Mouse (Mus musculus) thymus, adult 18-20 months (tissue): Measurements from ENCODE around the gene Znrf1.

Source experiments
- DNase-seq, 2 experiments: peaks; one replicate each; pipeline ENCODE4 v3.0.0; 2022; ENCODE audit warnings: mixed read lengths in 2 of 2

Znrf1 gene

DNA sequence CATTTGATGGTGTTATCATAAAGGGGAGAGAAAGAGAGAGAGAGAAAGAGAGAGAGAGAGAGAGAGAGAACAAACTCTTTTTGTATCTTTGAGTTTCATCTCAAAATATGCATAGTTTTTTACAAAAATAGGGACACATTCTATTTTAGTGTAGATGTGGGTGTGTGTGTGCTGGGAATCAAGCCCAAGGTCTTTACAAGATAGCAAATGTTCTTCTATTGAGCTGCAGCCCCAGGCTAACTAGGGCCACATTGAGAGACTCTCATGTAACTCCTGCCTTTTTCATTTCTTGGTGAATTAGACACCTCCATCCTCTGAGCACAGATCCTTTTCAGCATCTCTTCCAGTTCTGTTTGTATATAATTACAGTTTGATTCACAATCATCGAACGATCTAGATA, 105.2 kb downstream of the Znrf1 start:
- no peak for DNase-seq

DNA sequence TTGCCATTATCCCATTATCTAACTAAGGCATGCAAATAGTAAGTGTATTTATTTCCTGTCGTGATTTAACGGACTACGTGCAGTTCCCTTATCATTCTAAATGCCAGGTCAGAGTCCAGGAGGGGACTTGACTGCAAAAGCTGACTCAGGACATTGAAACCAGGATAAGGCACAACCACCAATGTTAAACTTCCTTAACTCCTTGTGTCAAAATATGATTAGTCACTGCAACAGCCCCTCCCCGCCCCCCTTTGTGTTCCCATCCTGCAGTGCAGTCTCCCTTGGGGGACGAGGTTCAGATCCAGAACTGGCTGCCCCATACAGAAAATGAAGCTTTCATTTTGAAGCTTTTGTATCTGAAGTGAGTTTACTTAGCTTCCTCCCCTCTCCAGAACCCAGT, 106.6 kb downstream of the Znrf1 start:
- no peak for DNase-seq

DNA sequence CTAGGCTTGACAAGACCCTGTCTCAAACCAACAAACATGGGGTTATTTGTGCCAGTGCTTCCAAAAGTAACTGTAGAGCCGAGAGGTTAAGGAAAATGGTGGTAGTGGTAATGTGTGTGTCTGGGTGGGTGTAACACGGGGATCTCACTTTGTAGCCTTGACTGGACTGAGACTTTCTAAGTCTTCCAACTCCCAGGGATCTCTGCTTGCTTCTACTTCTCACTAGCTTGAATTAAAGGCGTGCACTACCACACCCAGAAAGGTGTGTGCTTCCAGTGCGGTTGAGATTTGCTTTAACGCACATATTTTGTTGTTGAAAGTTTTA, 107.0 kb downstream of the Znrf1 start:
- no peak for DNase-seq

DNA sequence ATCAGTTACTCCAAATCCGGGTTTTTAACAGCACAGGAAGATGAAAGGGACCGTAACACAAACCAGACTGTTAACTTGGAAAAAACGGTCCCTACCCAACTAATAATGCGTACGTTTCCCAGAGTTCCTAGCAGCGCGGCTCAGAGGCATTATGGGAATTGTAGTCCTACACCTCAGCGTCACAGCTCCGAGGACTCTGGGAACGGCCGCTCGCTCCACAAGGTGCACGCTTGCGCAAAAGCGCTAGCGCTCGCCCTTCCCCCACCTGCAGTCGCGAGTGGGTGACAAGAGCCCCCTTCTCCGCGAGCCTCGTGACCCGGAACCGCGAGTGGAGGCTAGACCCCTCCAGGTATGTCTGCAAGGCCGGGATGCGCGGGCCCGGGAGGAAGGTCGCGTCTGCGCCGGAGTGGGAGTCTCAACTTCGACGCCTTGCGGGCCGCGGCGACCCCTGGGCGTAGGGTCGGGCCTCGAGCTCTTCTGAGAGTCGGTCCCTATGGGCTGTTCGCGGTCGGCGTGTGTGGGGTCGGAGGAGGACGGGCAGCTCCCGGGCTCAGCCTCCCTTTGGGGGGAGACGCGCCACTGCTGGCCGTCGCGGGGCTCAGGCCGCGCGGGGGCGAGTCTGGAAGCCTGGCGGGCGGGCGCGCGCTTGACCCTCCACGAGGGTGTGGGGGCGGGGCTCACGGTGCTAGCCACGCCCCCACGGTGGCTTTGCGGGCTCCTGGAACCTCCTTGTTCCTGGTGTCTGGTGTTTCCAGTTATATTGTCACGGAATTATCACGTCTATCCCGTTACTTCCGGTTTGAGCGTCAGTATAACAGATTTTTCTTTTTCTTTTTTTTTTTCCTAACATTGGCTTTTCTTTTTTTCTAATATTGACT, 107.6 kb downstream of the Znrf1 start, which contains the start of gene Zfp1:
TSS of gene Zfp1 (plus strand) at position 138 of the 878 bp plus-strand sequence.
- peak; percentile 86 to 92 for DNase-seq

DNA sequence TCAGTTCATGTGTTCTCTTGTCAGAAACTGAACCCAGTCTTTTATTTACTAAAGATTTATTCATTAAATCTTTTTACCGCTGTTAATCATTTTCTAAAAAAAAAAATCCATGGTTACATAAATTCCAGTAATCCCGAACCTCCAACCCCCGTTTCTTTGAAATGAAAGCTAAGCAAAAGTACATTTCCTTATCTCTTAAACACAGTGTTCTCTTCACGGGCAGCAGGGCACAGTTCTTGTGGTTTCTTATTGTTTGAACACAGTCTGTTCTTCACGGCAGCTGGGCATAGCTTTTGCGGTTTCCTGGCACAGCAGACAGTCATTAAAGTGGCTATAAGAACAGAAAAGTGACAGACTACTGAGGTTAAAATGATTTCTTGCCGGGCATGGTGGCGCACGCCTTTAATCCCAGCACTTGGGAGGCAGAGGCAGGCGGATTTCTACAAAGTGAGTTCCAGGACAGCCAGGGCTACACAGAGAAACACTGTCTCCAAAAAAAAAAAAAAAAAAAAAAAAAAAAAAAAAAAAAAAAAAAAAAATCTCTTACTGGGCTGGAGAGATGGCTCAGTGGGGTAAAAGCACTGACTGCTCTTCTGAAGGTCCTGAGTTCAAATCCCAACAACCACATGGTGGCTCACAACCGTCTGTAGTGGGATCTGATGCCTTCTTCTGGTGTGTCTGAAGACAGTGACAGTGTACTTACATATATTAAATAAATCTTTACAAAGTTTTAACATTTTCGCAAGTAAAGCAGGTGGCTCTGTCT, 108.6 kb downstream of the Znrf1 start:
- DNase-seq: peak; percentile 27 to 63

DNA sequence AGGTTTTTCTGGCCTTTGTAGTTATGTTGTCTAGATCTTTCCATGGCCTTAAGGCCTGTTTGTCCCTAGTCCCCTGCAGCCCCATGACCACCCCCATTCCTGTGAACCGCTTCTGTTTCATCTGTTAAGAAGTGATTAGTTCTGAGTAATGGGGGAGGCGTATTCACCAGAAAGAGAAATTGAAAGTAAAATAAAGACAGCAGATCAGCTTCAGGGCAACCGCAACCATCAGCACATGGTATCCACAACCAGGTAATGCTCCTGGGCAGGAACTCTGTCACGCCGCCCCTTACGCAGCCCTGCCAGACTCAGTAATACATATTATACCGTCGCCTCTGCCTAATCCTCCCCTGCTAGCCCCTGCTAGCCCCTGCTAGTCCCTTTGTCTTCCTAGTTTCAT, 109.8 kb downstream of the Znrf1 start:
- no peak for DNase-seq

DNA sequence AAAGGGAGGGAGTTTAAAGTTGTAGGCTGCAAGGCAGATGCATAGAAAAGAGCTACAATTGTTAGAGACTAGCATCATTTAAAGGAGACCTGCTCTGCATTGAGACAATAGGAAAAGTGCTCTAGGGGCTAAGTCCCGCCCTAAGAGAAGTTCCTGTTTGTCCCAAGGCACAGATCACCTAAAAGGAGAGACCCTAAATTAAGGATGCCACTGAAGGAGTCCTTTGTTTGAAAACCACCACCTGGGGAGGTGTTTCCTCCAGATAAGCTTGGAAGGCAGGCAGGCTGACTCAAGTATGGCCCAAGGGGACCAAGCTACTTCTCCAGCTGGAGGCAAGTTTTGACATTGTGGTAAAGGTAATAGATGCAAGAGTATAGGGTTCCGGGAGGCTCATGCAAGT, 112.9 kb downstream of the Znrf1 start:
- DNase-seq: no peak

DNA sequence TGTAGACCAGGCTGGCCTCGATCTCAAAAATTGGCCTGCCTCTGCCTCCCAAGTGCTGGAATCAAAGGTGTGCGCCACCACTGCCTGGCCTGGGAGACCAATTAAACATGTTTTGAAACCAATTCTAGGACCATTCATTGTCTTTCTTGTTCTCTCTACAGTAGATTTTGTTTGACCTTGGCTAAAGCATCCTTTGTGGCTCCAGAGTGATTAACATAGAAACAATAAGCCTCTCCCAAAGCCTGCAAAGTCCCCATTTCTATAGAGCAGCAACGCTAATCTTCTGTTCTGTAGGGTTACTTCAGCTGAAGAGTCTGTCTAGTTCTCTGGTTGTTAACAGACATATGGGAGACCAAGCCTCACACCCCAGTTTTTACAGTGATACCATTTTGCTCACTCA, 114.8 kb downstream of the Znrf1 start:
- DNase-seq: no peak

DNA sequence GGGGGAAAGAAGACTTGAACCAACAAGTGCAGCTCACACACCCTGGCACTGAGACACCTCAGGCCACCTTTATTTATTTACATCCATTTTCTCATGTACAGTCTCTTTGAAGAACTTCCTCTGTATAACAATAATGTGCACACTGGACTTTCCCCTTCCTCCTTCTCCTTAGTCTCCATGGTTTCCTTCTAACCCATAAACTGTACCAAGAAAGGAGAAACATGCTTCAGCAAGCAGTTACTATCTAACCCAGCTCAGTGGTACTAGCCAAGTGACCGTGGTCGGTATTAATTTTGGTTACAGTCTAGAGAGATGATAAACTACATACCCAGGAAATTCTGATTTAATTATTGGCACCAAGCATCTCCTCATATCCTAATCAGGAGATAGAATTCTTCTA, 117.6 kb downstream of the Znrf1 start:
- DNase-seq: no peak

DNA sequence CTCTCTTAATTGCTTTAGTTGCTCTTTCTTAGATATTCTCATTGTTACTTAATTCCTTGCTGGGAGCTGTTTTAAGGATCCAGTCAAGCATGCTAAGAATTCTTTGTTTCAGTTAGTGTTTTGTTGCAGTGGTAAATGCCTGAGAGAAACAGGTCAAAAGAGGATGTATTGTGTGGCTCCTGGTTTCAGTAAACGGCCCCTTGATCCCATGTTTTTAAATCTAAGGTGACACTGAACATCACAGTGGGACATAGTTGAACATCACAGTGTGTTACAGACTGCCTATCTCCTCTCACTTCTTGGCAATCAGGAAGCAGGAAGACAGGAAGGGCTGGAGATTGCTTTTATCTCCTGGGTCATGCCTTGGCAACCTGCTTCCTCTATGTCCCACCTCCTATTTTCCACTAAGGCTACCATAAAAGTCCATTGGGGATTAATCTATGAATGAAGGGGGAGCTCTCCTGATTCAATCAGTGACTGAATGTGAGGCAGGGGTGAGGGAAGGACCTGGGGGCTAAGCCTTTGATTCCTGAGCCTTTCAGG, 121.5 kb downstream of the Znrf1 start:
- no peak for DNase-seq

DNA sequence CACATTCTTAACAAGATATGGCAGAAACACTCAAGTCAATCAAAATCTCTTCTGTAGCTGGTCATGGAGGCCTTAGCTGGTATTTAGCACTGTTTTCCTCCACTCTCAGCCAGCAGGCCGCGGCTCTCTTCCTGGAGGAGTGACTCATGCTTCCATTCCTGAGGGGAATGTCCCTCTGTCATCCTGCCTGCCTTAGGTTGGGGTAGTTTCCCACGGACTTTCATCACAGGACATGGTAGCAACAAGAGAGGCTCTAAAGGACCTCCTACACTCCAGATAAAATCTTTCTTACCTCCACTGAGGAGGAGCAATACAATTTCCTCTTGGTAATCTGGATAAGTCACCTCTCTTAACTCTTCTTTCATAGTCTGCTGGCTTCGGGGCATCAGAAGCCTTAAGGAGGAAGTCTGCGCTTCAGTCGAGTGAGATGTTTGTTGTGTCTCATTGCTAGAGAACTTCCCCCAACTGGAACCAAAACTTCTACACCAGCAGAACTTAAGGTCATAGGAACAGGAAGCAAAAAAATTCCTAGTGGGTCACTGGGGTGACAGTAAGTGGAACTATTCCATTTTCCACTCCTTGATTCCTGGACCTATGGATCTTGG, 123.0 kb downstream of the Znrf1 start:
- no peak for DNase-seq

DNA sequence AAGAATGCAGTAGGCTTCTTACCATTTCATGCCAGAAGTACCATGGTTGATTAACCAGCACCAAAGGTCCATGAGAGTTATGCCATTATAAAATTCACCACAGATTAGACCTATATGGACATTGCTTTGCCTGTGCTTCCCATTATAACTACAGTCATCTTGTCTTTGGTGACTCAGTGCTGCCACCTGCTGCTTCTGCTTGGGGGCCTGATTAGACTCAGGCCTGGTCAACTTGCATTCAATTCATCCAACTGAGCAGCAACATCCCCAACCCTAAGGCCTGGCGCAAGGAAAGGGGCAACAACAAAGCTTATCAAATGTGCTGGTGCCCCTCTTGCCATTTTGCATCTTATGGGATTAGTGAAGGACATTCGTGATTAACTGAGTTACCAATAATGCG, 126.6 kb downstream of the Znrf1 start:
- DNase-seq: peak; percentile 28 to 42

DNA sequence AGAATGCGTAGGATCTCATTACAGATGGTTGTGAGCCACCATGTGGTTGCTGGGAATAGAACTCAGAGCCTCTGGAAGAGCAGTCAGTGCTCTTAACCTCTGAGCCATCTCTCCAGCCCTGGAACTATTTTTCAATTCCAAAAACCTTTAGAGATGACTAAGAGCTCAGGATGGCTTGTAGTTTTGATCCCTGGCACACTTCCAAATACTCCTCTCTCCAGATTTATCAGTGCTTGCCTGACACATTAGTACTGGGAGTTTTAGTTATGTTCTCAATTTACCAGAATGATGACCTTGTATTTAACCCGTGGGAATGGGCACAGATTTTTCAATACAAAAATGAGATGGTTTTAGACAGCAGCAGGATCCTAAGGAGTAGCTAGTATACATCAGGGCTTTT, 130.9 kb downstream of the Znrf1 start:
- no peak for DNase-seq
